Mouse (Mus musculus) thymus, postnatal 25 days (tissue): ENCODE measurements at regions not wholly inside any gene's neighbourhood (a gene's known extent, or its start where the extent isn't known, plus 50 kb on each side); places are given as distances from the start of the nearest gene placed in this dataset.
A peak's percentile ranks its signal among the peaks of the same experiment; 100 is the strongest.

Source experiments
- DNase-seq: peaks from one replicate; pipeline ENCODE4 v3.0.0; 2022

- no peak for DNase-seq
Measured at GRCm38 (mm10) chr8:34756916-34757315, 645.4 kb upstream of the Gm10131 start.

GRCm38 (mm10) chr8:34756171-34756570 is 644.6 kb upstream of the Gm10131 start:
- no peak for DNase-seq

GRCm38 (mm10) chr8:34755480-34755879 is 643.9 kb upstream of the Gm10131 start:
- no peak for DNase-seq

- no peak for DNase-seq
Measured at GRCm38 (mm10) chr8:34753046-34753445, 641.5 kb upstream of the Gm10131 start.

GRCm38 (mm10) chr8:34748521-34748920 is 637.0 kb upstream of the Gm10131 start:
- no peak for DNase-seq

- no peak for DNase-seq
Measured at GRCm38 (mm10) chr8:34745706-34746105, 634.2 kb upstream of the Gm10131 start.

- DNase-seq = no peak
Measured at GRCm38 (mm10) chr8:34744682-34745081, 633.1 kb upstream of the Gm10131 start.

- DNase-seq = no peak
Measured at GRCm38 (mm10) chr8:34744179-34744578, 632.6 kb upstream of the Gm10131 start.

GRCm38 (mm10) chr8:34743137-34743536 is 631.6 kb upstream of the Gm10131 start:
- DNase-seq = no peak

- no peak for DNase-seq
Measured at GRCm38 (mm10) chr8:34740836-34741235, 629.3 kb upstream of the Gm10131 start.

- DNase-seq = peak; percentile 35
Measured at GRCm38 (mm10) chr8:34739836-34740804, 628.6 kb upstream of the Gm10131 start.

- DNase-seq = no peak
Measured at GRCm38 (mm10) chr8:34736214-34736613, 624.7 kb upstream of the Gm10131 start.

- DNase-seq = peak; percentile 10
Measured at GRCm38 (mm10) chr8:34735006-34735405, 623.5 kb upstream of the Gm10131 start.

GRCm38 (mm10) chr8:34732808-34733207 is 621.3 kb upstream of the Gm10131 start:
- no peak for DNase-seq

GRCm38 (mm10) chr8:34732362-34732761 is 620.8 kb upstream of the Gm10131 start:
- no peak for DNase-seq

- no peak for DNase-seq
Measured at GRCm38 (mm10) chr8:34731096-34731999, 619.8 kb upstream of the Gm10131 start.

GRCm38 (mm10) chr8:34729585-34729984 is 618.0 kb upstream of the Gm10131 start:
- DNase-seq = no peak

- DNase-seq = no peak
Measured at GRCm38 (mm10) chr8:34727699-34728098, 616.2 kb upstream of the Gm10131 start.

- no peak for DNase-seq
Measured at GRCm38 (mm10) chr8:34726145-34726767, 614.7 kb upstream of the Gm10131 start.

- no peak for DNase-seq
Measured at GRCm38 (mm10) chr8:34725546-34725945, 614.0 kb upstream of the Gm10131 start.

- no peak for DNase-seq
Measured at GRCm38 (mm10) chr8:34709911-34710733, 598.6 kb upstream of the Gm10131 start.

GRCm38 (mm10) chr8:34709316-34709715 is 597.8 kb upstream of the Gm10131 start:
- no peak for DNase-seq
